Mouse (Mus musculus) lung, adult 18-20 months (tissue): Measurements from ENCODE around the gene Gm20388.

Experiments
- DNase-seq, 2 experiments: peaks; one replicate each; pipeline ENCODE4 v3.0.0; 2022; ENCODE audit warnings: mixed read lengths in 2 of 2

Gene Gm20388

DNA sequence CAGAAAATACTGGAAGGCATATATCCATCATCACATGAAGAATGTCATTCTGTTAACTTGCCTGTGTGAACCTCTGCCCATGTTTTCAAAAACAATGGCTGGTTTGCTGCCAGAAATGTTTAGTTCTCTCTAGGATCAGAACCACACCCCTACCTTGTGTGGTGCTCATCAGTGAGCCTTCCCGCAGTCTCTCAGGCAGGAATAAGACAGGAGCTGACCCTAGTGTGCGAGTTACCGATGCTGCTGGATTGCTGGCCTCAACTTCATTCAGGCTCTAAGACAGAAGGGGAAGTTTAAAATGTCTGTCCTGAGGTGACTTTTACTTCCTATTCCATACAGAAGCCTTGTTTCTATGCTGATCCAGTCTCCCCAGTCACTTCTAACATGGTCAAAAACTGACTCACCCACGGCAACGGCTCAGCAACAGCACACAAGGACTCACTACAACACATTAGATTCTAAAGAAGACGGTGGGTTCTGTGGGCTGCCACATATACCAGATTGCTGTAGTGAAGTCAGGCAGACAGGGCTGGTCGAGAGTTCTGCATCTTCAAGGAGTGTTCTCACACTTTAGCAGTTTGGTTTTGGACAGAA, 3018.1 kb downstream of the Gm20388 start:
- DNase-seq = no peak

DNA sequence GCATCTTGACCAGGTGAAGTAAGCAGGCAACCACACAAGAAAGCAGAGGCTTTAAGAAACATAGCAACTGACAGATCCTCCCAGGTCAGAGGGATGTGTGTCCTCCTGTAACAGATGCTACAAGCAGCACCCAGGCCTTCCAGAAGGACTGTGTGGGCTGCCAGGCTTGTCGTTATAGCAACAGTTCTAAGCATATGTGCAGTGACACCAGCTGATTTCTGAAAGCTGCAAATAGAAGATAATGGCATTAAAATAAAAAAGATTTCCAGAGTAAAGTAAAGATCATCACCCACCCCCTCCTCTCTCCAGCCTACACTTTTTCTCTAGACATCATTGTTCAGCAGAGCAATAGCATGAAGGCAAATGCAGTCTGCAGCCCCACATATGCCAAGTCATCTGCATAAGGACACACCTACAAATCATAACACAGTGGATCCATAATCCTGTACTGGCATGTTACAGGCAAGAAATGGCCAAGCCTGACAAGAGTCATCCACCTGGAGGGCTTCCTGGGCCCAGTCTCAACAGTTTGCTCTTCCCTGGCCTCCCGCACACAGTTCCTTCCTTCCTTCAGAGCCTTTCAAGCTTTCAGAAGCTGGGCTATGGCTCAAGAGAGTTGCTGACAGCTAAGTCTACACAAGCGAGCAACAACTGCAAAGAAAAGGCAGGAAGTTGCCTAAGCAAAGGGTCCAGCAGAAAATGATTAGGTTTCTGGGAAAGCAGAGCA, 3021.4 kb downstream of the Gm20388 start:
- no peak for DNase-seq

DNA sequence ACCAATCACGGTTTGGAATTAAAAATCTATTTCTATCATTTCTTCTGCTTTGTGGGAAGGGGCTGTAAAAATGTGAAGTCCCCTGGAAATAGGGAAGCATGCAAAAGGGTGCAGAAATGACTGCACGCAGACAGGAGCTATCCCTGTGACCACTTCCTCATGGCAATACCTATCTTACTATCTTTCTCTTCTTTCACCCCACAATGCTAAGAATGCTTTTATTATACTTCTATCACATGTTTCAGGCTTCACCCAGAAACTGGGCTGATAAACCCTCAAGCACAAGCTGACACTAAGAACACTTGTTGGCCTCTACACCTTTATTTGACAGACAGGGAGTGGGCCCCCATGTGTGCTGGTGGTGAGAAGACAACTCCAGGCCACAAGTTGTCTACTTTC, 3021.9 kb downstream of the Gm20388 start:
- no peak for DNase-seq

DNA sequence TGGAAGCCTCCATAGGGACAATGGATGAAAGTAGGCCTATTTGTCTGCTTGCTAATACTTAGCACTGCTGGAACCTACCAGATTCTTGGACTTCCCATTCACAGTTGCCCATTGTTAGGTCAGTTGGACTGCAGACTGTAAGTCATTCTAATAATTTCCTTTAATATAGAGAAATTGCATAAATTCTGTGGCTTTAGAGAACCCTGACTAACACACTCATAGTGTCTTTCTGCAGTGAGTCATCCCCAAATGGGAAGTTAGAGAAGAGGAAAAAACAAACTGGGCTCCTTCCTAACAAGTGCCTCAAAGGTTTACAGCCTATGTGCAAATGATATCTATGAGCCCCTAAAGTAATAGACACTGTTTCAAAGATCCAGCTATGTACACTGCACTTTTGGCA, 3023.3 kb downstream of the Gm20388 start:
- no peak for DNase-seq

DNA sequence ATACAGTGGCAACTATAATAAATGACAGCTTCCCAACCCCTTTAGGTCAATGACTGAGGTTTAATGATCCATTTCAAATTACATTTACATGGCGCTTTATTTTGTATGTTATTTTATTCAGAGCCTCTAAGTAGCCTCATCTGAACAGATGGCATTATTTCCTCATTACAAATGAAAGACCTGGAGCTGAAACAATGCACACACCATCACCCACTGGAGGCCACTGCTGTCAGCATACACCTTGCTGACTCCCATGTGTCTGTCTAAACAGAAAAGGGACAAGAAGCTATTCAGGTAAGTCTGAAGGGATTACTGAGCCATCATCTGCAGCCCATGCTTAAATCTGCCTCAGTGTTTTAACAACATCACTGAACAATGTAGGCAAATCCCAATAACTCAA, 3024.5 kb downstream of the Gm20388 start:
- DNase-seq = no peak

DNA sequence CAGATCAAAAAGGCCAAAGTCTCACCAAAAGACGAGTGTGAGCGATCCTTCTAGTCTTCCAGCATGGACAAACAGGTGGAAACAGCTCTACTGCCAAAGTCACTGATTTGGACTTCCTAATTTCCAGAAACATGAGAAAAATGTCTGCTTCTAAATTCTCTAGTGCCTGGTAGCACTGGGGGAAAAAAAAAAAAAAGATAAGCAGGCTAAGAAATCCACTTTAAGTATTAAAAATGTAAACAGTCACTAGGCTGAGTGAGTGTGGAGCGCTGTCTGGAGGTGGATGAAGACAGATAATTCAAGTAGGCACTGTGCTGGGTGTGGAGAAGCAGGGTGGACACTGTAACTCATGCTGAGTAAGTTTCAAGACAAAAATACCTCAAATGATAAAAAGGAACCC, 3025.3 kb downstream of the Gm20388 start:
- DNase-seq = no peak

DNA sequence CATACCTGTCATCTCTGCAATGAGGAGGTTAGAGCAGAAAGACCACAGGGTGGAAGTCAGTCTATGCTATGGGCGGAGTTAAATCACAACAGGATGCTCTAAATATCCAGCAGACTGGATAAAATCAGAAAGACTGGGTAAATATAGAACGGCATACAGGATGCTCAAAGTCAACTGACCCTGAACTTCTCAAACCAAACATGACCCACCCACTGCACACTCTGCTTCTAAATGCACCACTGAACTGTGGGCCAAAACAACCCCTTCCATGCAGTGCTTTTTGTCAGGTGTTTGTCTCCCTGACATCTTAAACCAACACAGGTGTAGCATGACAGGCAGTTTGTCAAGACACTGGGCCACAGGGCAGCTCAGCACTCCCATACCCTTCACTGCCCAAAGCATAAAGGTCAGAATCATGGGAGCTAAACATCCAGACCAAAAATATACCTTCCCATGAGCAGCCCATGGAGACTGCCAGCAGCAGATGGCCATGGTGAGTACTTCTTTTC, 3027.0 kb downstream of the Gm20388 start:
- DNase-seq = no peak

DNA sequence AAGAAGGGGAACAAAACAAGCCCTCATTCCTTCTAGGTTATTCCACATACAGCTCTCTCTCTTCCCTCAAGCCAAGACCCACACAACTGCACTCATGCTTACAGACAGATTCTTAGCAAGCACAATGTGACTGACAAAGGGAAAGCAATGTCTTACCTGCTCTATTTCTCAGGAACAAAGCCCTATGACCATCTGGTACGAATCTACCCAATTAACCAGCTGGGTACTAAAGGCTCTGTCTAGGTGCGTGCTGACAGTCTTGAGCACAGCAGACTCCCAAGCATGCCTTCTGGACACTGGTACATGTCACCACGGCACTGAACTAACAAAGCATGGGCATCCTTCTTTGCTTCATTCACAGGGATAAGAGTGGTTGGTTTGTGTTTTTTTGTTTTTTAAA, 3027.5 kb downstream of the Gm20388 start:
- no peak for DNase-seq

DNA sequence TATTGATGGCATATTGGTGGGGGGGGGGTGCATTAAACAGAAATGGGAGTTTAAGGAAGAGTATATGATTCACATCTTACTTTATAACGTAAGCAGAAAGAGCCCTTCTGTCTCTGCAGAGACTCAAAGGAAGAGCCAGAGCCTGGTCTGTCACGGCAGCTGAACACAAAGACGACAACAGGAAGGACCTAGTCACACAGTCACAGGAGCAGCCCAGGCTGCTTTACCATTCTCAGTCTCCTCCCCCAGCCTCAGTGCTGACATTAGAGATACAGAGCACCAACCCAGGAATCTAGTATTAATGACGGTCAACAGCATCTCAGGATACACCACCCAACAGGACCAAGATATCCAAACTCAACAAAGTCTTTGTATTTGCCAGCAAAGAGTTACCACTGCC, 3027.9 kb downstream of the Gm20388 start:
- peak; percentile 25 to 38 for DNase-seq

DNA sequence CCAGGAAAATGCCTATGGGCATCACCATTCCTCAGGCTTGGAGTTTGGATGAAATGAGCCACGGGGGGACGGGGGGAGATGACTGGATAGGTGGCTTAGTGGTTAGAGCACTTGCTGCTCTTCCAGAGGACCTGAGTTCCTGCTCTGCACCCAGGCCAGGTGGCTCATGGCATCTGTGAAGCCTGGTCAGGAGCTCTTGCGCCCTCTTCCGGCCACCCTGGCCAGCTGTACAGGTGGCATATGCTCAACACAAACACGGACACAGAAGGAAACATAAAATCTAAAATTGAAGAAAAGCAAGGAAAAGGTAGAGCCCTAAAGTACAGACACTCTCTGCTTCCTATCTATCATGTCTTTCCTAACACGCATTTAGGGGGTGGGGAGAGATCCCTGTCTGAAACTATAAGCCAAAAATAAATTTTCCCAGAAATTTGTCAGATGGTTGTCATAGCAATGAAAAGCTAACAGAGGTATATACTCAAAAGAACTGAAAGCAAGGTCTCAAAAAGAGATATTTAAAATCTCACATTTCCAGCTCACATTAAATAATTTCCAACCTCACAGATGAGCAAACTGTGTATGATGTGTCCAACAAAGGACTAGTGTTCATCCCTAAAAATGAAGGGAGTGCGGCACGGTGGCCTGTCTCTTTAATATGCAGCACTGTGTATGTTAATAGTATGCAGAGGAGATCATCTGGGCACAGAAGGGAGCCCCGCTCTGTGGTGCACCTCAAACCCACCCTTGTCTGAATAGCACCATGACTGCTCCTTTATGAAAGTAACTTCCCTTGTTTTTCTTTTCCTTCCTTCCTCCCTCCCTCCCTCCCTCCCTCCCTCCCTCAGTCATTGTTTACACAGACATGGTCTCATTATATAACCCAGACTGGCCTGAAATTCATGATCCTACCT, 3032.4 kb downstream of the Gm20388 start:
- DNase-seq = no peak

DNA sequence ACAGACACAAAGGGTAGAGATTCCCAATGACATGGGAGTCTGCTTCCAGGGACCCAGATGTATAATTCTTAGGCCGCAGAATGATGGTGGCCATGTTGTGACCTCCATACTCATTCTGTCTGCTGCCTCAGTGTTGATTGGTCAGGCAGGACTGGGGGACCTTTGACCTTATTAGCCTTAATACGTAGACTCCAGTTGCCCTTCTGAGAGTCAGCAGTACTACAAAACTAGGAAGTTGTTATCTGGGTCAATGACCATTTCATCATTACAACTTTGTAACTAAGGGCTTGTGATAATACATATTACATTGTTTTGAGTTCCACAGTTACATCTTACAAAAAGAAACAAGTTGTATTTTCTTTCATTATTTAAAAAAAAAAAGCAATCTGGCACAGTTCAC, 3035.1 kb downstream of the Gm20388 start:
- no peak for DNase-seq

DNA sequence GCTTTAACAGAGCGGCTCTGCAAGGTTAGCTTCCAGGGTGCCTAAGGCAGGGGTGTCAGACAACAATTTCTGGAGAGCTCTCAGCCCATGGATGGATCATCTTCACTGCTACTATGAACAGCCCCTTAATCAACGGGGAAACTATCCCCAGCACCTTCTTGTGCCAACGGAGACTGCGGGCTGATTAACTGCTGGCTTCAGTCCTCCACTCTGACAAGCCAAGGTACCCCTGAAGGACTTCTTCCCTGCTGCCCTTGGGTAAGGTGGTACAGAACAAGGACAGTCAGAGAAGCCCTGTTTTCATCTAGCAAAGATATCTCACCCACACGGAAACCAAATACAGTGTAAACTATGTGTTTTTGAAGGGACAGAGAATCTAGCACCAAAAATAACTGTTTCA, 3039.1 kb downstream of the Gm20388 start:
- DNase-seq = no peak

DNA sequence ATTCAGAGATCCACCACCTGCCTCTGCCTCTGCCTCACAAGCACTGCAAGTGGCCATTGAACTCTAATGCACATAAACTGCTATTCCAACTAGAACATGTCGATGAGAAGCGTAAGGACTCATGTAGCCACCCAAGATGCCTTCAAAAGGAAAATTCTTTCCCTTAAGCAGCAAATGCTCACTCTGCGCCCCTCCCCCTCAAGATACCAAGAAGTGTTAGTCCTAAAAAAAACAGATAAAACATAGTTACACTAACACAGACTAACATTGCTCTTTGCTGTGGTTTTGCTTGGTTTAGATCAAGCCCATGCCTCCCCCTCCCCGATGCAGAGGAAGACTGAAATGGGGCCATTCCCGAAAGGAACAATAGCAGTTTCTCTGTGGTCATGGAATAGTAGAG, 3040.8 kb downstream of the Gm20388 start:
- no peak for DNase-seq

DNA sequence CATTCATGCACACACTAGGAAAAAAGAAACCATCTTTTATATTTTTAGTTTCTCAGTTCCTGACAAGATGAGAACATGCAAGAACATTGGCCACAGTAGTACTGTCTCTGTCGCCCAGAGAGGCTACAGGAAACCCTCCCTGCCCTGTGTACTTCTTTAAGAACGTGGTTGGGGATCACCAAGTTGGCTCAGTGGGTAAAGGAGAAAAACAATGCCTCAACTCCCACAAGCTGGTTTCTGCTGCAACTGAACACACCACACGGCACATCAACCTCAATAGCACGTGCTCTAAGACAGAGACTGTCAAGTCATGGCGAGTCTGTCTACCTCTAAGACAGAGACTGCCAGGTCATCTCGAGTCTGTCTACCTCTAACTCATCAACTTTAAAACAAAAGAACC, 3042.4 kb downstream of the Gm20388 start:
- no peak for DNase-seq

DNA sequence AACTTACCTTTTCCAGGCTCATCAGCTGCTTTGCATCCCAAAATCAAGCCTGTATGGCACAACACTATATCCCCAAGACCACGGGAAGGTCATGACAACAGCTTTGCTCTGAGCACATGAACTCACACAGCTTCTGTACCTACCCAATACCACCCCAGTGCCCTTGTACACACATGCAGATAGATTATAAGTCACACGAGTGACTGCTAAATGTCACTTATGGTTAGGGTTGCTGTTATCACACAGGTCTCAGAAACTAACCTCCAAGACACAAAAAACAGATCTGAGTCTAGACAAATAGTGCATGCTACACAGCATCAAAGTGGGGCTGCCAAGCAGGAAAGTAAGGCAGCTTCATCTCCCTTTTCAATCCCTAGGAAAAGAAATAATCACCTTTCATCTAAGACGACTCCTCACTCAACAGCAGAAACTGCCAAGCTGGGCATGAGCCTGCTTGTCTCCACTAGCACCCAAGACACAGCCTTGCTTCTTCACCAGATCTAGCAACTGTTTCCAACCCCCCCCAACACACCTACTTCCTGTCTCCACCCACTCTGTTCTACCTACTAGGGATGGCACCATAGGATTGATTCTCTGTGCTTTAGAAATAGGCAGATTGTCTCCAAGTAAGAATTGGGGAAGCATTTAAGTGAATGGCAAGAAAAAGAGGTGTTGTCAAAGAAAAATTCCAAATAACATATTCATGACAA, 3043.6 kb downstream of the Gm20388 start:
- DNase-seq = no peak

DNA sequence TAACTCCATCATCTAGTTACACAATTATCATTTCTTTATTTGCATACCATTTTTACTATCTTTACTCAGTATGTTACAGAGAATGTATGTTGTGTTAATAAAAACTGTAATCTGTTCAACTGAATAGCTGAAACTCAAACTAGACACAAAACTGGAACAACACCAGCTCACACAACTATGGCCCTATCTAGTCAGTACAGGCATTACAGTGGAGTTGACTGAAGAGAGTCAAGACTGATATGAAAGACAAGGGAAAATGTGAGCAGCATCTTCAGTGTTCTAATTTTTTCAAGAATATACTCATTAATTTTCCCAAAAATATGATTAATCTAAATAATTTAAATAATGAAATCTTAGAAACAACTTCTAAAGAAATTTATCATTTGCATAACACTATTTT, 3044.6 kb downstream of the Gm20388 start:
- no peak for DNase-seq

DNA sequence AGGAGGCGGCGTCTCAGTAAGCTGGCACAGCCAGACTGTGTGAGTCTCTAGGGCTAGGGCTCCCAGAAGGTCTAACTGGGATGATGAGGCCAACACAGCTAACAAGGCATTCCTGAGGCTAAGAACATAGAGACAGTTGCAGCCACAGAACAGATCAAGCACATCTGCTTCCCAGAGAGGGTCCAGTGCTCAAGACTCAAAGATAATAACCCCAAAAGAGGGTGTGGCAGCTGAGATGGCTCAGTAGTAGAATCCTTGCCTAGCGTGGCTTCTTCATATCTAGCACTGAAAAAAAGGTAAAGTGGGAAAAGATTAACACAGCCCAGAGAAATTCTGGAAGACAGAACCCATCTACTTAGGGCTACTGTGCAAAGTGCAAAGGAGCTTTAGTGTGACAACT, 3045.4 kb downstream of the Gm20388 start:
- DNase-seq = no peak

DNA sequence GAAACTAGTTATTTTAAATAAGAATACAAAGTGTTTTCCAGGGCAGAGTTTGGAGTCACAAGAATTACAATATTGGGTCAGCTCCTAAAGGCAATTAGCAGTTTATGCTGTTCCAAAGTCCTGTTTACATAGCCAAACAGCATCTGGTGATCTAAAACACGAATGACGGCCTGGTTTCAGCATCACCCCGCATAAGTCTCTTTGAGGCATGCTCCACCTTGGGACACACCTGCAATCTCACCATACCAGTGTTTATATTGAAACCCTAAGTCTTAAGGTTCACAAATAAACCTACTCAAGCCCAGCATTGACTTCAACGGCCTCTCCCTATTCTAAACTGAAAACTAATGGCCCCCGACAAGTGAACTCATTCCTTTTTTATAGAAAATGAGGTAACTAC, 3049.7 kb downstream of the Gm20388 start:
- DNase-seq = no peak

DNA sequence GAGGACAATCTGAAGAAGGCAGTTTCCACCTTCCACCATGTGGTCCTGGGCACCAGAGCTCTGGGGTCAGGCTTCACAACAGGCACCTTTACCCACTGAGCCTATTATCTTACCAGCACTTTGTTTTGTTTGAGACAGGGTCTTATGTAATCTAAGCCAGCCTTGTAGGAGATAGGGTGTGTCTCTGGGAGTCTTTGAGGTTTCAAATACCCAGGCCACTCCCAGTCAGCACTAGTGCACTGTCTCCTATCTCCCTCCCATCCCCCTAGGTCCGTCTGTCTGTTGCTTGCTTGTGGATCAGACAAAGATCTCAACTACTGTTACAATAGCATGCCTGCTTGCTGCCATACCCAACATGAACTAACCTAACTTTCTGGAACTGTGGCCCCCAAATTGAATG, 3050.3 kb downstream of the Gm20388 start:
- DNase-seq = peak in 1 of 2 experiments; percentile 44

DNA sequence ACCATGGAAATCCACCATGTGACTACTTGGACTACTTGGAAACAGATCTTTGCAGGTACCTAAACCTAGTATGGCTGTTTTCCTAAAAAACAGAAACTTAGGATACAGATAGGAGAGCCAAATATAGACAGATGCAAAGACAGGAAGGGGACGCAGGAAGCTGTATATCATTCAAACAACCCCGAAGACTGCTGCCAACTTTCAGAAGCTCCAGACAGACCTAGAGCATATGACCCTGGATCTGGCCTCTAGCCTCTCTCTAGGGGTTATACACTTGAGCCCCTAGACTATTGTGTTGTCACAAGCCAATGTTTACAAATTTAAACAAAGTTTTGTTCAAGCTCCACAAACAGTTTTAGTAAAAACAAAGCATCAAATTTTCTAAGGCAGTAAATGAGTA, 3050.8 kb downstream of the Gm20388 start:
- DNase-seq = no peak

DNA sequence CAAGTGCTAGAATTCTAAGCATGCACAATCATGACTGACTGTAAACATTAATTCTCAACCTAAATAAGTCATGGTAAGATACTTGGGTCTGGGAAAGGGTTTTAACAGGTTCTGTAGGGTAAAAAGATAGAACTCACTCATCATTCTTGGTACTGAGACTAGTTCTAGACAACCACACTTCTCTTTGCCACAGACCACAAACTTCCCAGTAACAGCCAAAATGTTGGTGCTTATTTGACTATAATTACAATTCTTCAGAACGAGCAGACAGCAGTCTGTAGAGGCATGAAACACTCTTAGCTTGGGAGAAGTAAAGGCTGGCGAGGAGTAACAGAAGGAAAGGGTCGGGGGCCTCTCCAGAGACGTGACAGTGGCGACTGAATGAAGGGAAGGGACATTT, 3051.4 kb downstream of the Gm20388 start:
- no peak for DNase-seq

DNA sequence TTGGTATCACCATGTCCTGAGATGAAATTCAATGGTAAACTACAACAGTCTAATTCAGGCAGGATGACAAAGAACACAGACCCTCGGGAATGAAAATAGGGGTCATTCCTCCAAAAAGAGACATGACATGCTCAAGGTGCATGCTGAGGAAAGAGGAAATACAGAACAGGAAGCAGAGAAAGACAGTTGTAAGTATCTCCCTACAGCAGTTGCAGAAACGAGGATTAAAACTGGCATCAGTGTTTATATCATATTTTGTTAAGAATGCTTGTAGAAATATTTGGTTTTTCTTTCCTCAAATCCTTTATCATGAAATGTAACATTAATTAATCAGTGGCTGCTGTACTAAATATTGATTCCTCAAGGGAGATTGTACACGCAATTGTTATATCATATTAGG, 3056.0 kb downstream of the Gm20388 start:
- DNase-seq = no peak

DNA sequence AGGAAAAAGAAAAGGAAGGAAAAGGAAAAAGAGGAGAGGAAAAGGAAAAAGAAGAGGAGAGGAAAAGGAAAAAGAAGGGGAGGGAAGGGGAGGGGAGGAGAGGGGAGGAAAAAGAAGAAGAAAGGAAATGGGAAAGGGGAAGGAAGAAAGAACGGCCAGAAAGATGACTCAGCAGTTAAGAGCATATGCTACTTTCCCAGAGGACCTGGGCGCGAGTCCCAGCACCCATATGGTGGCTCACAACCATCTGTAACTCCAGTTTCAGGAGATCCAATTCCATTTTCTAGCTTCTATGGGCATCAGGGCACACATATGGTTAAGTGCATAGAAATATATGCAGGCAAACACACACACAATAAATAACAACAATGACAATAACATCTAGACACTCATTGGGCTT, 3057.5 kb downstream of the Gm20388 start:
- no peak for DNase-seq
